Mouse (Mus musculus) layer of hippocampus, adult 8-10 months (tissue): ENCODE measurements around the gene Avpr1b. TPM values are rescaled to one million over a fixed set of nuclear protein-coding genes. Genes with fewer than 3 reads are reported as not detected.

Experiments used
- total RNA-seq, 4 experiments: library from RNA; stranded (reverse); gene quantifications; 2 replicates each; pipeline ENCODE4 v1.2.4; 2022

The Avpr1b gene
- total RNA-seq, 4 experiments from 2014 or later = 0.27 to 0.49 (median 0.40) TPM

Other genes starting within 250 kb of the Avpr1b start
- 10 to 100 TPM; 79.8 to 92.2 (median 84.9) TPM for gene Srgap2, start 71.9 kb upstream of the Avpr1b start, total RNA-seq
- 1 to 10 TPM in 3 of 4 experiments, under 1 TPM in 1; 0.78 to 2.0 (median 1.4) TPM for gene Fam72a, start 71.3 kb upstream of the Avpr1b start, total RNA-seq
- gene Ctse, start 39.1 kb downstream of the Avpr1b start, total RNA-seq = 10 to 100 TPM in 1 of 4 experiments, 1 to 10 TPM in 1, not detected in 2; 7.9 to 12.2 TPM
- 10 to 100 TPM in 1 of 4 experiments, 1 to 10 TPM in 2, under 1 TPM in 1; 0.85 to 15.3 (median 5.2) TPM for gene Rab7b, start 89.5 kb downstream of the Avpr1b start, total RNA-seq
- under 1 TPM; 0.07 to 0.31 (median 0.17) TPM for gene Slc26a9, start 144.8 kb downstream of the Avpr1b start, total RNA-seq
- 1 to 10 TPM; 2.2 to 3.7 (median 2.8) TPM for gene Pm20d1, start 198.1 kb downstream of the Avpr1b start, total RNA-seq
- 10 to 100 TPM; 66.7 to 71.1 (median 68.5) TPM for gene Slc41a1, start 228.3 kb downstream of the Avpr1b start, total RNA-seq